Mouse (Mus musculus) spleen, adult 2 months (tissue): ENCODE data around the gene Rgs14. TPM values are rescaled to one million over a fixed set of nuclear protein-coding genes. Genes with fewer than 3 reads are reported as not detected.

ENCODE experiments used
- DNase-seq, 2 experiments: peaks; one replicate each; pipeline versions ENCODE4 v3.0.0 to v3.0.0-alpha.2; 2012 to 2021; ENCODE audit warnings: low spot score in 2 of 2, low read depth in 1 of 2
- H3K27ac ChIP-seq: fragments of 200-500 bp; 2 replicates; pipeline ENCODE4 v1.5.1; 2012; ENCODE audit warnings: low read length, inconsistent platforms; ENCODE audit not compliant: insufficient read depth
- H3K27me3 ChIP-seq: fragments of 200-500 bp; 2 replicates; pipeline ENCODE4 v1.6.1; 2012; ENCODE audit warnings: mild to moderate bottlenecking, moderate library complexity, low read length, inconsistent platforms; ENCODE audit not compliant: control insufficient read depth, insufficient read depth
- H3K36me3 ChIP-seq: fragments of 200-500 bp; 2 replicates; pipeline ENCODE4 v1.6.1; 2012; ENCODE audit warnings: mild to moderate bottlenecking, low read length, inconsistent platforms; ENCODE audit not compliant: control insufficient read depth, insufficient read depth
- H3K4me1 ChIP-seq: fragments of 200-500 bp; 2 replicates; pipeline ENCODE4 v1.6.1; 2011; ENCODE audit warnings: inconsistent platforms; ENCODE audit not compliant: control insufficient read depth, insufficient read depth, insufficient read length
- H3K4me3 ChIP-seq: fragments of 200-500 bp; 2 replicates; pipeline ENCODE4 v1.5.1; 2011; ENCODE audit warnings: mild to moderate bottlenecking, inconsistent platforms; ENCODE audit not compliant: insufficient read depth, insufficient read length; ENCODE audit errors: extremely low read depth
- CTCF ChIP-seq: fragments of 200-500 bp; IDR thresholded peaks from 2 replicates; pipeline ENCODE4 v1.5.1; 2011; ENCODE audit warnings: mild to moderate bottlenecking, inconsistent platforms; ENCODE audit not compliant: insufficient read depth, insufficient read length, insufficient replicate concordance; ENCODE audit errors: extremely low read depth
- POLR2A ChIP-seq: fragments of 200-500 bp; IDR thresholded peaks from 2 replicates; pipeline ENCODE4 v1.6.1; 2011; ENCODE audit warnings: low read depth, low read length, inconsistent platforms
- WGBS: fragments of 180-500 bp; shearing (Covaris S2); methylation state at CpG from one replicate; pipeline ENCODE4 v1.1.7; 2018; 5-methylcytosine and 5-hydroxymethylcytosine counted together
- polyA plus RNA-seq: library from polyadenylated mRNA; depleted of rRNA; stranded (reverse); fragments of >200 nt; gene quantifications from 2 replicates; pipeline ENCODE4 v1.2.3, GENCODE M21; 2012; rRNA removed

Rgs14 gene
- polyA plus RNA-seq, 1 experiment = 54.7 TPM

GRCm38 (mm10) chr13:55426613-55427012 is 57.1 kb downstream of the Rgs14 start, which contains the start of gene F12:
Gene F12 (minus strand): TSS chr13:55426793.
- WGBS = 96% methylated on average over 10 of the region's 10 CpGs
- TF ChIP-seq CTCF (no peak), POLR2A (no peak)
- Histone ChIP-seq H3K27ac (no peak within 1 kb of the TSS), H3K36me3 (no peaks in the 10 kb centered on the region), H3K27me3 (no peaks in the 10 kb centered on the region), H3K4me1 (peaks cover 30% of the 10 kb centered on the region), H3K4me3 (no peak within 1 kb of the TSS)
- DNase-seq = no peak

GRCm38 (mm10) chr13:55429226-55429888 is 59.8 kb downstream of the Rgs14 start:
- peak; percentile 52 to 78 for DNase-seq
- no peak overlapping the region for H3K4me3 ChIP-seq

GRCm38 (mm10) chr13:55430566-55430965 is 61.0 kb downstream of the Rgs14 start:
- WGBS = 91% methylated on average over 2 of the region's 2 CpGs
- Histone ChIP-seq H3K27ac (peak overlapping the region; percentile 52; the same call in 1 of the 2 replicates), H3K4me3 (no peak overlapping the region), H3K36me3 (no peaks in the 10 kb centered on the region), H3K27me3 (no peaks in the 10 kb centered on the region), H3K4me1 (peaks cover 37% of the 10 kb centered on the region)
- DNase-seq = no peak
- no peak for TF ChIP-seq CTCF
- no peak for TF ChIP-seq POLR2A

More at GRCm38 (mm10) chr13:55429226-55429888, 59.8 kb downstream of the Rgs14 start:
- peaks cover 37% of the 10 kb centered on the region for H3K4me1 ChIP-seq
- peak overlapping the region; percentile 89 for H3K27ac ChIP-seq
- H3K36me3 ChIP-seq = no peaks in the 10 kb centered on the region
- no peak for TF ChIP-seq CTCF
- no peak for TF ChIP-seq POLR2A
- 40% methylated on average over 12 of the region's 12 CpGs for WGBS
- H3K27me3 ChIP-seq = no peaks in the 10 kb centered on the region

GRCm38 (mm10) chr13:55431889-55432685 is 62.6 kb downstream of the Rgs14 start:
- H3K36me3 ChIP-seq = no peaks in the 10 kb centered on the region
- peak; percentile 68 to 83 for DNase-seq
- TF ChIP-seq POLR2A (no peak), CTCF (no peak)
- H3K4me3 ChIP-seq = peak overlapping the region; percentile 29; the same call in 1 of the 2 replicates
- peak overlapping the region; percentile 99 for H3K27ac ChIP-seq
- peaks cover 36% of the 10 kb centered on the region for H3K4me1 ChIP-seq
- WGBS = 10% methylated on average over 10 of the region's 10 CpGs
- no peaks in the 10 kb centered on the region for H3K27me3 ChIP-seq

Other genes with a start within 250 kb of the Rgs14 start
- not detected in 2 replicates for gene Gm17617, start 236.2 kb upstream of the Rgs14 start, polyA plus RNA-seq
- gene Fgfr4, start 217.1 kb upstream of the Rgs14 start, polyA plus RNA-seq = 8.4 and 12.0 TPM in 2 replicates
- 16.1 and 17.8 TPM in 2 replicates for gene Nsd1, start 159.9 kb upstream of the Rgs14 start, polyA plus RNA-seq
- gene Prelid1, start 49.2 kb upstream of the Rgs14 start, polyA plus RNA-seq = 195 and 230 TPM in 2 replicates
- 54.7 and 75.2 TPM in 2 replicates for gene Rab24, start 47.8 kb upstream of the Rgs14 start, polyA plus RNA-seq
- gene Mxd3, start 39.9 kb upstream of the Rgs14 start, polyA plus RNA-seq = 14.3 and 18.5 TPM in 2 replicates
- 63.9 and 70.1 TPM in 2 replicates for gene Lman2, start 6.9 kb upstream of the Rgs14 start, polyA plus RNA-seq
- 0.87 and 2.2 TPM in 2 replicates for gene Slc34a1, start 28.5 kb downstream of the Rgs14 start, polyA plus RNA-seq
- gene Pfn3, start 45.5 kb downstream of the Rgs14 start, polyA plus RNA-seq = not detected in 2 replicates
- gene F12, start 57.1 kb downstream of the Rgs14 start, polyA plus RNA-seq = 0.64 and 1.6 TPM in 2 replicates
- 189 and 229 TPM in 2 replicates for gene Grk6, start 75.3 kb downstream of the Rgs14 start, polyA plus RNA-seq
- gene Prr7, start 94.5 kb downstream of the Rgs14 start, polyA plus RNA-seq = 16.2 and 33.9 TPM in 2 replicates
- 12.8 and 14.2 TPM in 2 replicates for gene Dbn1, start 118.4 kb downstream of the Rgs14 start, polyA plus RNA-seq
- gene Pdlim7, start 143.9 kb downstream of the Rgs14 start, polyA plus RNA-seq = 38.3 and 46.2 TPM in 2 replicates
- 248 and 364 TPM in 2 replicates for gene Dok3, start 159.6 kb downstream of the Rgs14 start, polyA plus RNA-seq
- 101 and 113 TPM in 2 replicates for gene Ddx41, start 166.9 kb downstream of the Rgs14 start, polyA plus RNA-seq
- 119 and 122 TPM in 2 replicates for gene Fam193b, start 201.4 kb downstream of the Rgs14 start, polyA plus RNA-seq
- 42.4 and 45.7 TPM in 2 replicates for gene Tmed9, start 204.0 kb downstream of the Rgs14 start, polyA plus RNA-seq
- 22.8 and 25.7 TPM in 2 replicates for gene B4galt7, start 230.2 kb downstream of the Rgs14 start, polyA plus RNA-seq